Mouse (Mus musculus) stomach, postnatal 0 days (tissue): ENCODE results near the gene Cep164.

Source experiments
- CTCF ChIP-seq: IDR thresholded peaks from 2 replicates; pipeline ENCODE4 v1.5.1; 2016; ENCODE audit warnings: antibody characterized with exemption, low read depth, mild to moderate bottlenecking, moderate library complexity
- EP300 ChIP-seq: optimal IDR thresholded peaks from 2 replicates; pipeline ENCODE3; 2016; ENCODE audit warnings: antibody characterized with exemption

- no peak for TF ChIP-seq EP300
- no peak for TF ChIP-seq CTCF
These were observed 89.3 kb downstream of the Cep164 start for GRCm38 (mm10) chr9:45739001-45739701.
